Mouse (Mus musculus) left cerebral cortex, postnatal 36 days (tissue): ENCODE results near the gene Hdac8. TPM values are rescaled to one million over a fixed set of nuclear protein-coding genes. Genes with fewer than 3 reads are reported as not detected.

ENCODE experiments used
- DNase-seq, 2 experiments: peaks; one replicate each; pipeline ENCODE4 v3.0.0; 2021 to 2022; ENCODE audit warnings: low spot score in 2 of 2, mixed read lengths in 1 of 2
- intact Hi-C: fragments of 180-260 bp; cut with DNase I; formaldehyde crosslinking; loops from one replicate; pipeline ENCODE4 v1.15.1; 2025
- microRNA-seq: library from miRNA; unstranded; fragments of <30 nt; microRNA quantifications from one replicate; pipeline ENCODE4 v1.2.0, GENCODE M21; 2022
- total RNA-seq, 2 experiments: library from RNA; stranded (reverse); gene quantifications; 2 replicates each; pipeline ENCODE4 v1.2.3; 2021

Gene Hdac8
- total RNA-seq, 2 experiments from 2014 or later = 12.7 to 17.8 TPM

- intact Hi-C loops = no loop called here
- peak in 1 of 2 experiments; percentile 4 for DNase-seq
Observed at GRCm38 (mm10) chrX:102250150-102250890, 254.8 kb downstream of the Hdac8 start.

- no peak for DNase-seq
- intact Hi-C loops = no loop called here
Observed at GRCm38 (mm10) chrX:102244334-102244733, 260.8 kb downstream of the Hdac8 start.

Small RNAs within 50 kb of the gene (microRNA-seq; reads per million reads assigned to microRNA genes)
- not detected for gene Gm26318

Other genes starting within 250 kb of the Hdac8 start
- gene Phka1, start 138.9 kb upstream of the Hdac8 start, total RNA-seq = 10 to 100 TPM; 18.0 to 19.2 TPM
- not detected for gene Gm3880, start 181.6 kb upstream of the Hdac8 start, total RNA-seq
- not detected for gene Gm9112, start 202.3 kb upstream of the Hdac8 start, total RNA-seq
- not detected for gene Dmrtc1b, start 202.5 kb upstream of the Hdac8 start, total RNA-seq